Mouse (Mus musculus) kidney, adult 9 months (tissue): ENCODE results near the gene Adgrg7.

Experiments
- DNase-seq: peaks from one replicate; pipeline ENCODE4 v3.0.0; 2022

The Adgrg7 gene

GRCm38 (mm10) chr16:56705731-56706130 is 89.9 kb downstream of the Adgrg7 start:
- DNase-seq, result no peak

DNA sequence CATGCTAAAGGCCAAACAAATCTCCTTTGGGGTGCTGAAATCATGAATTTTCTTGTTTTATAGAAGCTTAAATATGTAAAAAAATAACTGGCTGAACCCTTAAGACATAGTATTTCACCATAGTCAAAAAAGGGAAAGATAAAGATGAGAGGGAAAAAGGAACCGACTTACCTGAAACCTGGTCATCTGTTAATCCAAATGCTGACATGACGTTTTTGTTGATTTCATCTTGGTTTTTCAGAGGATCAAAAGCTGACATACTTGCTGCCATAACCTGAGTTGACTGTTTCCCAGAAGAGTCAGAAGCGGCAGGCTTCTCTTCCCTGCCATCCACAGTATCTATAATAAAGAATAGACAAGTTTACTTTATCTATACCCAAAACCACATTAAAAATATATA is 94.8 kb downstream of the Adgrg7 start:
- DNase-seq, result no peak

DNA sequence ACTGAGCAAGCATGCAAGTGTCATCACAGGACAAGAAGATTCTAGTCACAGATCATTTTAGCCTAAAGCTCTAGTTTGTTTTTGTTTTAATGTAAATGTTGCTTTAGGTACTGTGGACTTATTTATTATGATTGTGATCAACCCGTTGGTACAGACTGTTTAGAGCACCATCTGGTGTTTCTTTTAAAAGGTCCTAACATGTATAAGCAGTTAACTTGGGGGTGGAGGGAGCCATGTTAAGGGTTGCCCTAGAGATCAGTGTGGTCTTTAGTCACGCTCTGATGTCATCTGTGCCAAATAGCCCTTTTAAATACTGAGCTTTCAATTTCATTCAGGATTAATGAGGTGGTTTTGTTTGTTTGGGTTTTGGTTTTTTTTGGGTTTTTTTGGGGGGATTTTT is 99.2 kb downstream of the Adgrg7 start:
- no peak for DNase-seq

DNA sequence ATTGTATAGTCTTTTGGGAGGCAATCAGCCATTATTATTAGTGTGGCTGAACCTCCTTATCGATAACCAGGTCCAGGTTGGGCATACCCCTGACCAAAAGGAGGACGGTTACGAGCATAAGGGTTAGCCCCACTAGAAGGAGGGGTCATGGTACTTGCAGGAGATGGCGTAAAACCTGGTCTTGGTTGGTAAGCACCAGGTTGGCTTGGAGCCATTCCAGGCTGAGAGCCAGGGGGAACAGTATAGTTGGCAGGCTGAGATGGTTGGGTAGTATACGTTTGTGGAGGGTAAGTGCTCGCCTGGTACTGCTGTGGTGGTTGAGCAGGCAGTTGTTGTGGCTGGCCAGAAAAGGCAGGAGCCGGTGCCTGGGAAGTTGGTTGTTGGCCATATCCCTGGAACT is 104.9 kb downstream of the Adgrg7 start:
- no peak for DNase-seq

- no peak for DNase-seq
Observed at GRCm38 (mm10) chr16:56686747-56687146, 108.9 kb downstream of the Adgrg7 start.

- no peak for DNase-seq
Observed at GRCm38 (mm10) chr16:56681010-56681645, 114.5 kb downstream of the Adgrg7 start.

DNA sequence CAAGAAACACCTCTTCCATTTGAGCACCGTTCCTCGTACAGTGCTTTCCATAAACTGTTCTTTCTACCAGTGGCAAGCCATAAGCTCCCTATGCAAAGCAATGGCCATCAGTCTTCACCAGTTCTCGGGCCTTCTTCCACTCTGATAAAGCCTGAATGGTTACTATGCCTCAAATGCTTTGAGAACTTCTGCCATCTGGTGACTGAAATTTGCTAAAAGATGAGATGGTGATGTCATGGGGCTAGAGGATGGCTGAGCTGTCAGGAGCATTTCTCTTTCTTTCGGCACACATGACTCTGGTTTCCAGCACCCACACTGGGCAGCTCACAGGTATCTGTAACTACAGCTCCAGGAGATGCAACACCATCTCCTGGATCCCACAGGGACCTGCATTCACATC is 118.5 kb downstream of the Adgrg7 start:
- DNase-seq, result peak; percentile 20
